Mouse (Mus musculus) heart, embryonic 14.5 days (tissue): ENCODE results near the gene Ern1. TPM values are rescaled to one million over a fixed set of nuclear protein-coding genes. Genes with fewer than 3 reads are reported as not detected.

Experiments
- ATAC-seq: fragments of 200-750 bp; cut with Nextera tagmentation; 2 replicates; pipeline ENCODE4 v1.8.0; 2017; ENCODE audit warnings: low read depth, moderate TSS enrichment; ENCODE audit not compliant: insufficient number of reproducible peaks, insufficient read depth, low FRiP score
- H3K27ac ChIP-seq, 2 experiments: fragments of 200-500 bp in 1 of 2; fragments of 300-500 bp in 1 of 2; sonication (generic) in 1 of 2; replicated peaks in 1 of 2; 2 replicates each; pipeline ENCODE4 v1.5.1; 2012 to 2014; ENCODE audit warnings: low read depth in 2 of 2, low read length in 2 of 2, control low read depth in 1 of 2, mild to moderate bottlenecking in 1 of 2, mixed read lengths in 1 of 2; ENCODE audit not compliant: control insufficient read depth in 1 of 2, insufficient read depth in 1 of 2
- H3K27me3 ChIP-seq: fragments of 300-500 bp; sonication (generic); 2 replicates; pipeline ENCODE4 v1.6.1; 2014; ENCODE audit warnings: mild to moderate bottlenecking, low read length, control low read depth; ENCODE audit not compliant: control insufficient read depth, insufficient read depth
- H3K36me3 ChIP-seq: fragments of 300-500 bp; sonication (generic); 2 replicates; pipeline ENCODE4 v1.6.1; 2014; ENCODE audit warnings: mild to moderate bottlenecking, control low read depth, low read length, mixed read lengths; ENCODE audit not compliant: control insufficient read depth, insufficient read depth
- H3K4me1 ChIP-seq, 2 experiments: fragments of 200-500 bp in 1 of 2; fragments of 300-500 bp in 1 of 2; sonication (generic) in 1 of 2; 2 replicates each; pipeline ENCODE4 v1.6.1; 2012 to 2014; ENCODE audit warnings: low read length in 2 of 2, control low read depth in 1 of 2, mixed read lengths in 1 of 2; ENCODE audit not compliant: control insufficient read depth in 2 of 2, insufficient read depth in 2 of 2
- H3K4me2 ChIP-seq: fragments of 300-500 bp; sonication (generic); 2 replicates; pipeline ENCODE4 v1.6.1; 2014; ENCODE audit warnings: mild to moderate bottlenecking, low read length
- H3K4me3 ChIP-seq, 2 experiments: fragments of 200-500 bp in 1 of 2; fragments of 300-500 bp in 1 of 2; sonication (generic) in 1 of 2; 2 replicates each; pipeline ENCODE4 v1.5.1; 2012 to 2014; ENCODE audit warnings: low read length in 2 of 2, mild to moderate bottlenecking in 2 of 2, control low read depth in 1 of 2, low read depth in 1 of 2, moderate library complexity in 1 of 2; ENCODE audit not compliant: control insufficient read depth in 1 of 2, insufficient read depth in 1 of 2
- H3K9ac ChIP-seq: fragments of 300-500 bp; sonication (generic); 2 replicates; pipeline ENCODE4 v1.6.1; 2014; ENCODE audit warnings: mild to moderate bottlenecking, low read length
- H3K9me3 ChIP-seq: fragments of 300-500 bp; sonication (generic); 2 replicates; pipeline ENCODE4 v1.6.1; 2016; ENCODE audit warnings: low read length, control low read depth; ENCODE audit not compliant: control insufficient read depth
- WGBS: fragments of 180-500 bp; shearing (Covaris S2); extraction: QIAGEN DNeasy Blood & Tissue Kit; methylation state at CpG from one replicate; pipeline ENCODE4 v1.1.7; 2014; 5-methylcytosine and 5-hydroxymethylcytosine counted together
- polyA plus RNA-seq: library from polyadenylated mRNA; unstranded; fragments of >200 nt; fragmentation: Nextera tagmentation; extraction: Ambion mirVana; gene quantifications from 2 replicates; pipeline ENCODE4 v1.2.1, GENCODE M21; 2014

Gene Ern1
- 4.8 and 6.8 TPM in 2 replicates for polyA plus RNA-seq

- Histone ChIP-seq H3K9me3 (no peaks in the 10 kb centered on the region), H3K27ac (peak within 1 kb of the TSS; percentile 58 to 79), H3K36me3 (no peaks in the 10 kb centered on the region), H3K4me2 (peak within 1 kb of the TSS; percentile 67), H3K4me1 (peaks cover 7 to 9% of the 10 kb centered on the region in 2 experiments; a peak in 2 of 4 replicates), H3K27me3 (no peaks in the 10 kb centered on the region), H3K4me3 (peak within 1 kb of the TSS; percentile 77 to 81), H3K9ac (peak within 1 kb of the TSS; percentile 82)
- 3% methylated on average over 20 of the region's 28 CpGs for WGBS
- peak; percentile 96 for ATAC-seq
Measured at GRCm38 (mm10) chr11:106487733-106488115, at the start of gene Ern1. Gene Ern1, minus strand, starts transcription at chr11:106487852.

GRCm38 (mm10) chr11:106536253-106536912, 48.7 kb upstream of the Ern1 start:
- H3K9me3 ChIP-seq = no peaks in the 10 kb centered on the region
- H3K27me3 ChIP-seq = no peaks in the 10 kb centered on the region
- ATAC-seq = peak; percentile 85
- peak overlapping the region; percentile 78 to 89 for H3K27ac ChIP-seq
- peaks cover 20% of the 10 kb centered on the region for H3K36me3 ChIP-seq
- no peak overlapping the region for H3K4me2 ChIP-seq
- no peak overlapping the region for H3K4me3 ChIP-seq
- H3K4me1 ChIP-seq = peaks cover 5 to 6% of the 10 kb centered on the region in 2 experiments
- H3K9ac ChIP-seq = peak overlapping the region; percentile 46; the same call in 1 of the 2 replicates
- 54% methylated on average over 11 of the region's 11 CpGs for WGBS

GRCm38 (mm10) chr11:106535660-106536252, 48.1 kb upstream of the Ern1 start:
- H3K27ac ChIP-seq = peak overlapping the region; percentile 72 to 78
- no peaks in the 10 kb centered on the region for H3K9me3 ChIP-seq
- 78% methylated on average over 9 of the region's 9 CpGs for WGBS
- no peaks in the 10 kb centered on the region for H3K27me3 ChIP-seq
- H3K4me2 ChIP-seq = no peak overlapping the region
- H3K9ac ChIP-seq = no peak overlapping the region
- peaks cover 21% of the 10 kb centered on the region for H3K36me3 ChIP-seq
- peaks cover 5 to 6% of the 10 kb centered on the region in 2 experiments for H3K4me1 ChIP-seq
- ATAC-seq = no peak
- H3K4me3 ChIP-seq = no peak overlapping the region

- no peak overlapping the region for H3K27ac ChIP-seq
- no peak overlapping the region for H3K4me2 ChIP-seq
- peaks cover 24% of the 10 kb centered on the region for H3K36me3 ChIP-seq
- no peak overlapping the region for H3K9ac ChIP-seq
- peaks cover 5 to 6% of the 10 kb centered on the region in 2 experiments for H3K4me1 ChIP-seq
- H3K4me3 ChIP-seq = no peak overlapping the region
- H3K27me3 ChIP-seq = no peaks in the 10 kb centered on the region
- WGBS = 85% methylated on average over 9 of the region's 9 CpGs
- no peak for ATAC-seq
- no peaks in the 10 kb centered on the region for H3K9me3 ChIP-seq
Measured at GRCm38 (mm10) chr11:106532248-106532790, 44.7 kb upstream of the Ern1 start.

GRCm38 (mm10) chr11:106529786-106530185, 42.1 kb upstream of the Ern1 start:
- no peaks in the 10 kb centered on the region for H3K27me3 ChIP-seq
- 76% methylated on average over 5 of the region's 5 CpGs for WGBS
- no peaks in the 10 kb centered on the region; a peak in 1 of 4 replicates for H3K4me1 ChIP-seq
- ATAC-seq = no peak
- H3K9me3 ChIP-seq = no peaks in the 10 kb centered on the region
- H3K36me3 ChIP-seq = peaks cover 29% of the 10 kb centered on the region
- no peak overlapping the region for H3K4me2 ChIP-seq
- H3K27ac ChIP-seq = no peak overlapping the region
- H3K9ac ChIP-seq = no peak overlapping the region
- no peak overlapping the region for H3K4me3 ChIP-seq

GRCm38 (mm10) chr11:106529113-106529512, 41.5 kb upstream of the Ern1 start:
- Histone ChIP-seq H3K27me3 (no peaks in the 10 kb centered on the region), H3K36me3 (peaks cover 32% of the 10 kb centered on the region), H3K4me2 (no peak overlapping the region), H3K9ac (no peak overlapping the region), H3K4me1 (no peaks in the 10 kb centered on the region; a peak in 1 of 4 replicates), H3K9me3 (no peaks in the 10 kb centered on the region), H3K27ac (no peak overlapping the region), H3K4me3 (no peak overlapping the region)
- WGBS = 93% methylated on average over 4 of the region's 4 CpGs
- ATAC-seq = no peak

GRCm38 (mm10) chr11:106527926-106528325, 40.3 kb upstream of the Ern1 start:
- H3K9me3 ChIP-seq = no peaks in the 10 kb centered on the region
- H3K27me3 ChIP-seq = no peaks in the 10 kb centered on the region
- H3K4me1 ChIP-seq = no peaks in the 10 kb centered on the region; a peak in 1 of 4 replicates
- no peak overlapping the region for H3K4me2 ChIP-seq
- ATAC-seq = no peak
- H3K27ac ChIP-seq = no peak overlapping the region
- H3K9ac ChIP-seq = peak overlapping the region; percentile 21; the same call in 1 of the 2 replicates
- WGBS = 30% methylated on average over 1 of the region's 1 CpGs
- H3K36me3 ChIP-seq = peaks cover 31% of the 10 kb centered on the region
- no peak overlapping the region for H3K4me3 ChIP-seq
